Mouse (Mus musculus): ENCODE data around the gene Rraga.
"Not testable (repeated sequence)": the region's sequence is repeated elsewhere in the genome, so short reads cannot be mapped to it uniquely, and the experiment has no call there.

The Rraga gene

DNA sequence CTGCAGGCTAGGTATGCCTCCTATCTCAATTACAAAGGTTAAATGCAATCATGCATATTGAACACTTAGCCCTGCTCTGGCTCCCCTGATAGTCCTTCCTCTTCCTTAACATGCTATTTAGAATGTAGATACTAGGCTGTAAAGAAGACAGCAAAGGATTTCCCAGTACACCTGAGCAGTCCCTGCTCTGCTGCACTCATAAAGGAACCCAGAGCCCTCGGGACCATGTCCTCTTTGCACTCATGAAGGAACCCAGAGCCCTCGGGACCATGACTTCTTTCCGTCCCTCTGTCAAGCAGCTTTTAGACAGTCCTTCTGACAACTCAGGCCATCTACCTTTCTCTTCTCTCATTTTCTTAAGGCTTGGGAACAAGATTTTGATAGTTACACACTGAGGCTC, 5.1 kb downstream of the Rraga start:
- intact Hi-C loops (cut with DNase I), result no loop called here

DNA sequence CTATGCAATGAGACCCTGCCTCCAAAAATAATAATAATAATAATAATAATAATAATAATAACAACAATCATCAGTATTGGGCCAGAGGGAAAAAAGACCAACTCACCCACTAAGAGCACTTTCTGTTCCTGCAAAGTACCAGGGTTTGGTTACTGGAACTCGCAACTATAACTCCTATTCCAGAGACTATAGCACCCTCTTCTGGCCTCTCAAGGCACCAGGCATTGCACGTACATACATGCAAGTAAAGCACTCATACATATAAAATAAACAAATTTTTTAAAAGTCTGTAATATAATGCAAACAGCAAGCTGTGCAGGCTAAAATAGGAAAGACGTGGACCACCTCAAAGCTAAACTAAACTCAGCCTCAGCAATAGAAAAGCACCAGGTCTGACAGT, 12.8 kb downstream of the Rraga start:
- intact Hi-C loops (cut with DNase I), result no loop called here

DNA sequence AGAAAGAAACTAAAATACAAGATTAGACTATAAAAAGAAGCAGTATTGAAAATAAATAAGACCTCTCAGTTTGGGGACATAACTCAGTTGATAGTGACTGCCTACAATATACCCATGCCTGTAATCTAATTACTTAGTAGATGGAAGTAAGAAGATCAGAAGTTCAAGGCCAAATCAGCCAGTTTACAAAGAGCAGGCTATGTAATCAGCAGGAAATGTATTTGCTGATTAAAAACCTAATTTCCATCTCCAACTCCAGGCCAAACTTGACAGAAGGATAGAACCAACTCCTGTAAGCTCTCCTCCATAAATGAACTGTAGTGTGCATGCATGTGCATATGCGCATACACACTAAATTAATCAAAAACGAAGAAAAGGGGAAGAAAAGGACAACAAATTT, 15.8 kb downstream of the Rraga start:
- intact Hi-C loops (cut with DNase I), result no loop called here

DNA sequence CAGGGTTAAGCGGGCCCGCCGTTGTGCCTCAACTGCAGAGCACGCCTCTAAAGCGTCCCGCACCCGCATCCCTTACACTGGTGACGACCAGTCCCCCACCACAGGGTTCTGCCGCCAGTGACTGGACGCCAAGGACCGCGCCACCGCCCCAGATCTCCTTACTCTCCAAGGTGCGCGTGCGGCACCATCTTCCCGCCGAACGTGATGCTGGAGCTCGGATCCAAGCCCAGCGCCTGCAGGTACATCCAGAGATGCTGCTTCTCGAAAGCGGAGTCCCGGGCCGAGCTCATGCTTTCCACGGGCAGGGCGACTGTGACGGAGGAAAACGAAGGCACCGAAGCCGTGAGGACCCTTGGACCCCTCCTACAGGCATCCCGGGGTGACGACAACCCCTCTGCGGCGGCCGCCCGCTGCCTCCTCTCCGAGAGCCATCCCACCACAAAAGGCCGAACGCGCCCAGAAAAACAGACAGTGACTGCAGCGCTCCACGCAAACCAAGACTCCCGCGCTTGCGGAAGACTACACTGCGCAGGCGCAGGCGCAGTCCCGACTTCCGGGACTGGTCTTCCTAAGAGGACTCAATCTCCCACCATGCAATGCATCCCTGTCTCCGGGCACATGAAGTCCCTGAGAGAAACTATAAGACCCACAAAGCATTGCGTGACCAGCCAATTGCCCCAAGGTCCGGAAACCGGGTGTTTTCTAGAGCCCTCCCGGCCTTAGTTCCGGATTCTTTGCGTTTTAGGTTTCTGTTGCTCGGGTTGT, 36.2 kb downstream of the Rraga start, which contains the start of gene Haus6:
Haus6 (minus strand) TSS at position 532 of the 765 bp plus-strand sequence.
- intact Hi-C loops (cut with DNase I), result no loop called here

DNA sequence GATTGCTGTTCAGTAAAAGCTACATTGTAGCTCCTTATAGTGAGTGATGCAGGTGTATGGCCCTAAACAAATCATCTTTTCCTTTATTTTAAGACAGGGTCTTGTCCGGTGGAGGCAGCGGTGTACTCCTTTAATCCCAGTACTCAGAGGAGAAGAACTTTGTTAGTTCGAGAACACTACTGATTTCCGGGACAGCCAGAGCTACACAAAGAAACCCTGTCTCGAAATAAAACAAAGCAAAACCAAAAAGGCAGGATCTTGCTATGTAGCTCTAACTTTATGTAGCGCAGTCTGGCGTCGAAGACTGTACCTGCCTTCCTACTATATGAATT, 36.8 kb downstream of the Rraga start:
- intact Hi-C loops (cut with DNase I), result no loop called here

DNA sequence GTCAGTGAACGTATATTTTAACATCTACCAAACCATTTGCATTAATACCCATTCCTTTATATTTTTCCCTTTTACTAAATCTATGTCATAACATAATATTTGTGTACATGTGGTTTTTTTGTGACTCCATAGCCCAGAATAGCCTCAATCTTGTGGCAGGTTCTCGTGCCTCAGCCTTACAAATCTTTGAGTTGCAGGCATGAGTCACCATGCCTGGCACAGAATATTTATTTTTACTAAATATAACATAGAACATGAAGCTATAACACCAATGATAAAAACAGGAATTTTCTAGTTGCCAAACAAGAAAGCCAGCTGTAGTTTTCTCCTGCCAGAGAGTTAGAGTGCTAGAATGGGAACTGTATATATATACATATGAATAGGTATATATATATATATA, 45.0 kb downstream of the Rraga start:
- intact Hi-C loops (cut with DNase I), result loop anchor here (5.0 kb wide), 1 partner anchor 37 kb away; no protein-coding TSS in a partner anchor

DNA sequence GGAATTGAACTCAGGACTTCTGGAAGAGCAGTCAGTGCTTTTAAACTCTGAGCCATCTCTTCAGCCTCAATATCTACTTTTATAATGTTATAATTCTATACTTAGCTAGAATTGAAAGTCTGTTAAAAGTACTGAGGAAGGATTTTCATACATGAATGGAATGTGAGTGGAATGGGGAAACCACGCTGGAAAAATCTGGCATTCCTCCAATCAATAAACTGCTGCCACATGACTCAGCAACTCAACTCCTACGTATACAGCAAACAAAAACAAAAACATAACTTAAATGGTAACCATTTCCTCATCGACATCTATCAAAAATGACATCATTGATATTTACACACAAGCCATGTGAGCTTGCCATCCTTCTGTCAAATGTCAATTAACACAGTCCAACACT, 46.6 kb downstream of the Rraga start:
- intact Hi-C loops (cut with DNase I), result loop anchor here (5.0 kb wide), 1 partner anchor 35 kb away; no protein-coding TSS in a partner anchor

DNA sequence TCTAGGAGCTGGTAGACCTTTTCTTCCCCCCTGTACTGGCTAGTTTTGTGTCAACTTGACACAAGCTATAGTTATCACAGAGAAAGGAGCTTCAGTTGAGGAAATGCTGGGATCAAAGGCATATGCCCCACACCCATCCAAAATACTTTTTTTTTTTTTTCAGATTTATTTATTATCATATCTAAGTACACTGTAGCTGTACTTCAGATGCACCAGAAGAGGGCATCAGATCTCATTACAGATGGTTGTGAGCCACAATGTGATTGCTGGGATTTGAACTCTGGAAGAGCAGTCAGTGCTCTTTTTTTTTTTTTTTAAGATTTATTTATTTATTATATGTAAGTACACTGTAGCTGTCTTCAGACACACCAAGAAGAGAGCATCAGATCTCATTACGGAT, 47.1 kb downstream of the Rraga start:
- intact Hi-C loops (cut with DNase I), result loop anchor here (5.0 kb wide), 1 partner anchor 35 kb away; no protein-coding TSS in a partner anchor

DNA sequence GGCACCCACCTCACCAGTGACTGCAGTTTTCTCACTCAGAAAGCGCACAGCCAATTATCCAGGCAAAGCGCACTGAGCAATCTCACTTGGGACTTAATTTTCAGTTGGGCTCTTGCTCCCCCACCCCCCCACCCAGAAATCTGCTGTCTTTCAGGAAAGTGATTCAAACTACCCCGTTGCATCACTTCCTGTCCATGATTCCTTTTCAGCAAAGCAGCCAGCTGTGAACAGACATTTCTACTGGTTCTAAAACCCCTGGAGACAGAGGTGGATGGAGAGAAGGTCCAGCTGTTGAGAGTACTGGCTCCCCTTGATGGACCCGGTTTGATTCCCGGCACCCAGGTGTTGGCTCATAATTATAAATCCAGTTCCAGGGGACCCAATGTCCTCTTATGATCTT, 50.0 kb downstream of the Rraga start:
- intact Hi-C loops (cut with DNase I), result no loop called here

DNA sequence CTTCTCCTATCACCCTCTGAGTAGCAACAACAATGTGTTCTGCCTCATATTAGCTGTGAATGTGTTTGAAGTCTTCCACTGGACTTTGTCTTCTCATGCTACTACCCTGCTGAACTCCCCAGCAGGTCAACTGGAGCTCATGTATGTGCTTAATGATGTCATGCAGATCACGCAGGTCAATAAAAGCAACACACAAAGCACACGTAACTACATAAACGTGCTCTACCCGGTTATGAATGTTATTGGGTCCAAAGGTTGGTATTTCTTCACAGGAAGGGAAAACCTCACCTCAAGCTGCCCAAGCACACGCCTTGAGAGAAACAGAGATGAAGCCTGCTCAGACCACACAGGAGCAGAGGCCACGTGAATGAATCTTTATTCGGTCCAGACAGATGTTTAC, 51.0 kb downstream of the Rraga start:
- intact Hi-C loops (cut with DNase I), result not testable (repeated sequence)

Measured in adrenal gland (tissue).